Mouse (Mus musculus): ENCODE results near the gene Clasp2. TPM values are rescaled to one million over a fixed set of nuclear protein-coding genes. Genes with fewer than 3 reads are reported as not detected.

Clasp2 gene
- polyA plus RNA-seq, 1 experiment from 2014 or later: 25.4 TPM

GRCm38 (mm10) chr9:113726991-113727680 is 14.1 kb upstream of the Clasp2 start:
- 90% methylated on average over 18 of the region's 18 CpGs for WGBS
- H3K9ac ChIP-seq: no peak overlapping the region
- no peak for ATAC-seq (replicated peaks; ENCODE audit: low FRiP score)
- H3K27me3 ChIP-seq: no peaks in the 10 kb centered on the region
- no peaks in the 10 kb centered on the region for H3K4me1 ChIP-seq
- H3K9me3 ChIP-seq (replicated peaks): no peaks in the 10 kb centered on the region
- no peak overlapping the region for H3K27ac ChIP-seq
- H3K4me3 ChIP-seq (replicated peaks): no peak overlapping the region
- H3K4me2 ChIP-seq: no peak overlapping the region
- H3K36me3 ChIP-seq: no peaks in the 10 kb centered on the region

DNA sequence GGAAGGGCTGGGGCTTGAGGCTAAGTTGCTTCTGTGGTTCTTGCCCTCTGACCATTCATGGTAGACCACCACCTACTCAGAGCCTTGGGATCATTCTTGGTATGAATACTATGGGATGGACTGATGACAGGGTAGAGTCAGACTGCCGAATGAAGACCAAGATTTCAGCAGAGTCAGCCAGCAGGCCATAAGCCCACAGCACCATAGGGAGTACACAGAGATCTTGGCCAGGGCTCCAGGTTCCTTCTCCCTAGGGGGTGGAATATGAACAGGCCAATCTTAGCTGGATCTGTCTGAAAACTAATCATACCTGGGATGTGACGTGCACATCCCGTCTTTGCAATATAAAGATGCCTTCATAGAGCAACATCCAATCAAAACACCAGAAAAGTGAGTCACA is 9.7 kb upstream of the Clasp2 start:
- Histone ChIP-seq H3K4me3 (replicated peaks) (no peak overlapping the region), H3K9me3 (replicated peaks) (no peaks in the 10 kb centered on the region), H3K9ac (no peak overlapping the region), H3K27me3 (no peaks in the 10 kb centered on the region), H3K36me3 (no peaks in the 10 kb centered on the region), H3K4me2 (no peak overlapping the region), H3K27ac (no peak overlapping the region), H3K4me1 (no peaks in the 10 kb centered on the region)
- no peak for ATAC-seq (replicated peaks; ENCODE audit: low FRiP score)
- 82% methylated on average over 3 of the region's 3 CpGs for WGBS

DNA sequence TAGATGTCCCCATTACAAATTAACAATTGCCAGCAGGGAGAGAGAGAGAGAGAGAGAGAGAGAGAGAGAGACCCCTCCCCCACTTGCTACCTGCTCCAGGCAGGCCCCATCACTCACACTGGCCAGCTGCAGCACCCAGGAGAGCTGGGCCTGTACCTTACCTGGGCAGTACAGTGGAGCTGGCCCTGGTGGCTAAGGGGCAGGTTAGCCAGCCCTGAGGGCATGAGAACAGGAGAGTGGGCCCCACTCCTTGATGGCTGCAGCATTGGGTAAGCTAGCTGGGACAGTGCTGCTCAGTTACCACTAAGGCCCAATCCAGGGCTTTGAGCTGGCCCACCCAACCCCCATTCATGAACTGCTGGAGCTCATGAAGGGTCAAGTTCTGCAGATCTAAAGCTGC is 5.4 kb upstream of the Clasp2 start:
- H3K4me3 ChIP-seq (replicated peaks): no peak overlapping the region

GRCm38 (mm10) chr9:113738021-113738420 is 3.3 kb upstream of the Clasp2 start:
- Histone ChIP-seq H3K27ac (no peak overlapping the region), H3K27me3 (no peaks in the 10 kb centered on the region), H3K36me3 (no peaks in the 10 kb centered on the region), H3K4me3 (replicated peaks) (no peak overlapping the region), H3K4me2 (no peak overlapping the region), H3K4me1 (peaks cover 9% of the 10 kb centered on the region), H3K9me3 (replicated peaks) (no peaks in the 10 kb centered on the region), H3K9ac (no peak overlapping the region)
- ATAC-seq (replicated peaks; ENCODE audit: low FRiP score): no peak
- 73% methylated on average over 9 of the region's 9 CpGs for WGBS

More for the DNA sequence above, 5.4 kb upstream of the Clasp2 start:
- no peak for ATAC-seq (replicated peaks; ENCODE audit: low FRiP score)
- no peak overlapping the region for H3K9ac ChIP-seq
- H3K9me3 ChIP-seq (replicated peaks): no peaks in the 10 kb centered on the region
- H3K4me1 ChIP-seq: peaks cover 9% of the 10 kb centered on the region
- no peaks in the 10 kb centered on the region for H3K36me3 ChIP-seq
- no peak overlapping the region for H3K4me2 ChIP-seq
- H3K27ac ChIP-seq: no peak overlapping the region
- no peaks in the 10 kb centered on the region for H3K27me3 ChIP-seq

- Histone ChIP-seq H3K27me3 (no peaks in the 10 kb centered on the region), H3K4me2 (no peak overlapping the region), H3K36me3 (no peaks in the 10 kb centered on the region), H3K9me3 (replicated peaks) (no peaks in the 10 kb centered on the region), H3K27ac (no peak overlapping the region), H3K4me3 (replicated peaks) (no peak overlapping the region), H3K4me1 (peaks cover 15% of the 10 kb centered on the region), H3K9ac (no peak overlapping the region)
- no peak for ATAC-seq (replicated peaks; ENCODE audit: low FRiP score)
- WGBS: 68% methylated on average over 6 of the region's 6 CpGs
Observed at GRCm38 (mm10) chr9:113738941-113739340, 2.3 kb upstream of the Clasp2 start.

DNA sequence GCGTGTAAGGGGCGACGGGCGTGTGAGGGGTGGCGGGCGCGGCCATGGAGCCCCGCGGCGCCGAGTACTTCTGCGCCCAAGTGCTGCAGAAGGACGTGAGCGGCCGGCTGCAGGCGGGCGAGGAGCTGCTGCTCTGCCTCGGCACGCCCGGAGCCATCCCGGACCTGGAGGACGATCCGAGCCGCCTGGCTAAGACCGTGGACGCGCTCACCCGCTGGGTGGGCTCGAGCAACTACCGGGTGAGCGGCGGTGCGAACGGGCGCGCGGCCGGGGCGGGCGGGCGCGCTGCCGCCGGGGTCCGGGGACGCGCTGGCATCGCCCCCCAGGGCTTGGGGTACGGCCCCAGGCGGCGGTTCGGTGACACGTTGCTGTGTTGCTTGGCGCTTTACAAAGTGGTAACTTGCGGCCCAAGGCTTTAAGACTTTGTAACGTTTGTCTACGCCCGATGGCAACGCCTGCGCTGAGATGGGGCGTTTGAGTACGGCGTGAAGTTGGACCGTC is 414 bp downstream of the Clasp2 start:
- Histone ChIP-seq H3K27ac (peak overlapping the region; percentile 83), H3K4me3 (replicated peaks) (peak overlapping the region; percentile 79), H3K36me3 (no peaks in the 10 kb centered on the region), H3K9ac (peak overlapping the region; percentile 86), H3K27me3 (no peaks in the 10 kb centered on the region), H3K4me2 (peak overlapping the region; percentile 96), H3K9me3 (replicated peaks) (no peaks in the 10 kb centered on the region), H3K4me1 (peaks cover 15% of the 10 kb centered on the region)
- under 1% methylated on average over 64 of the region's 64 CpGs for WGBS
- peak; percentile 89 for ATAC-seq (replicated peaks; ENCODE audit: low FRiP score)

DNA sequence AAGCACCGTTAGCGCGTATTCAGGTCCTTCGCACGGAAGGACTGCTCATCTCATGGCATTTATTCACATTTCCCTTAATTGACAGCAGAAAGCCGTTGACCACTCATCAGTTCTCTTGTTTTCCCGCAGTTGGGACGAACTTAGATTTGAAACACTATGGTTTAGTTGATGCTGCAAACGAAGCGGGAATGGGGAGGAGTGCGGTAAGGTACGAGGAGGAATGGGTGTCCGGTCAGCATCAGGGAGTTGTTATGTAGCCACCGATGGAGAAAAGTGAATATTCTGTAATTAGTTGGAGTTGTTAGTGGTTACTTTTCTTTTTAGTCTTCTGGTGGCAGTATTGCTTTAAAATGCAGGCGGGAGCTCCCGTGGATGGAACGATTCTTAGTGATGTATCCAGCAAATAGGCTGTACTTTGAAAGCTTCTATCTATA is 1.1 kb downstream of the Clasp2 start:
- peaks cover 15% of the 10 kb centered on the region for H3K4me1 ChIP-seq
- WGBS: 3% methylated on average over 17 of the region's 17 CpGs
- peak overlapping the region; percentile 79 for H3K4me3 ChIP-seq (replicated peaks)
- no peak for ATAC-seq (replicated peaks; ENCODE audit: low FRiP score)
- H3K36me3 ChIP-seq: no peaks in the 10 kb centered on the region
- H3K4me2 ChIP-seq: peak overlapping the region; percentile 96
- H3K9ac ChIP-seq: peak overlapping the region; percentile 86
- H3K27ac ChIP-seq: peak overlapping the region; percentile 83; the same call in 1 of the 2 replicates
- no peaks in the 10 kb centered on the region for H3K9me3 ChIP-seq (replicated peaks)
- no peaks in the 10 kb centered on the region for H3K27me3 ChIP-seq

GRCm38 (mm10) chr9:113743291-113743690 is 2.0 kb downstream of the Clasp2 start:
- whole genome bisulfite sequencing: 62% methylated on average over 3 of the region's 3 CpGs
- Histone ChIP-seq H3K4me1 (peaks cover 15% of the 10 kb centered on the region), H3K27ac (no peak overlapping the region), H3K9ac (no peak overlapping the region), H3K4me2 (0 out of 2 replicates have a peak overlapping the region, but pooled peaks have one; percentile 96), H3K36me3 (no peaks in the 10 kb centered on the region), H3K4me3 (replicated peaks) (no peak overlapping the region), H3K27me3 (no peaks in the 10 kb centered on the region), H3K9me3 (replicated peaks) (no peaks in the 10 kb centered on the region)
- ATAC-seq (replicated peaks; ENCODE audit: low FRiP score): no peak

GRCm38 (mm10) chr9:113749356-113749755 is 8.1 kb downstream of the Clasp2 start:
- no peak overlapping the region for H3K9ac ChIP-seq
- H3K27me3 ChIP-seq: no peaks in the 10 kb centered on the region
- no peak overlapping the region for H3K4me3 ChIP-seq (replicated peaks)
- H3K4me1 ChIP-seq: no peaks in the 10 kb centered on the region
- no peak overlapping the region for H3K27ac ChIP-seq
- H3K9me3 ChIP-seq (replicated peaks): no peaks in the 10 kb centered on the region
- no peak overlapping the region for H3K4me2 ChIP-seq
- H3K36me3 ChIP-seq: peaks cover 6% of the 10 kb centered on the region; the same call in 1 of the 2 replicates
- ATAC-seq (replicated peaks; ENCODE audit: low FRiP score): no peak
- WGBS: 68% methylated on average over 7 of the region's 7 CpGs

DNA sequence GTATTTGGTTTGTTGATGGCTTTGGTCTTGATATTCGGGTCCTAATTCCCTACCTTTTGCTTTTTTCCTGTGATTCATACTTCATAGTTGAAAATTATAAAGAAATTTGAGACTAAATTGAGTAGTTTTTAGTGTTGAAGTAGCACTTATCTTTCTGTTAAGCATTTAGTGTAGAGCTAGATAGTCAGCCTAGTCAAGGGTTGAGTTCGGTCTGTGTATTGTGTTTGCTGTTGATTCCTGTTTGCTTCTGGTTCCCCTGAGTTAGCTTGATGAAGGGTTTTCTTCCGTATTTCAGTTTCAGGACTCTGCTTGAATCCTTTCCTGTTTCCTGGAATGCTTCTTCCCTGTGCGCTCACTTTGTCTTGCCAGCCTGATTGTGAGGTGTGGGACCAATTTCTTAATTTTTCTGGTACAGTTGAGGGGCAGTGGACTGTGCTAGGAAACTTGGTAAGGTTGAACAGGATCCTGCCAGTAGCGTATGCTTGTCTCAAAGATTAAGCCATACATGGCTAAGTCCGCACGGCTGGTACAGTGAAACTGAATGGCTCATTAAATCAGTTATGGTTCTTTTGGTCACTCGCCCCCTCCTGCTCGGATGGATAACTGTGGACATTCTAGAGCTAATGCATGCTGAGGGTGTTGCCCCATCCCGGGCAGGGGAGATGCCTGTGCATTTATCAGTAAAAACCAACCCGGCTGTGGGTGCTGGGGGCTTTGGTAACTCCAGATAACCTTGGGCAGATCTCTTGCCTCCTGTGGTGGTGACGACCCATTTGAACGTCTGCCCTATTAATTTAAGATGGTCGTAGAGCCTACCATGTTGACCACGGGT is 14.8 kb downstream of the Clasp2 start:
- Histone ChIP-seq H3K4me3 (replicated peaks) (no peak overlapping the region), H3K9ac (no peak overlapping the region), H3K27ac (peak overlapping the region; percentile 7; the same call in 1 of the 2 replicates), H3K27me3 (no peaks in the 10 kb centered on the region), H3K9me3 (replicated peaks) (no peaks in the 10 kb centered on the region), H3K4me1 (peaks cover 14% of the 10 kb centered on the region; the same call in 1 of the 2 replicates), H3K4me2 (0 out of 2 replicates have a peak overlapping the region, but pooled peaks have one; percentile 15), H3K36me3 (peaks cover 19% of the 10 kb centered on the region)
- peak; percentile 77 for ATAC-seq (replicated peaks; ENCODE audit: low FRiP score)
- 66% methylated on average over 15 of the region's 15 CpGs for WGBS

DNA sequence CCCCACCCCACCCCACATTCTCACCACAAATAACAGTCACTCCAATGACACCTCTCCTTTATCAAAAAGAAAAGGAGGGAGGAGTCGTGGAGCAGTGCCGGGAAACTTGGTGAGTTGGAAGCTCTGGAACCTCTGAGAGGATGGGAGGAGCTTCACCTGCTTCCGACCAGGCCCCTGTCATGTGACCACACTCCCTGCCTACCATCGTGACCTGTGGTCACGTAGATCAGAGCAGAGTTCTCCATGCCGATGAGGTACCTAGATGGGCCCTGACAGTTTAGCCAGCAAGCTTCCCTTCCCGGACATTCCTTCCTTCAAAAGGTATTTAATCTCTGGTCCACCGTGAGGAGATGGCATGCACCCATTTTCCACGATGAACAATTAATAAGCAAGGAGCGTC is 17.2 kb downstream of the Clasp2 start:
- no peak for ATAC-seq (replicated peaks; ENCODE audit: low FRiP score)
- Histone ChIP-seq H3K4me2 (no peak overlapping the region), H3K27ac (no peak overlapping the region), H3K9ac (no peak overlapping the region), H3K27me3 (no peaks in the 10 kb centered on the region), H3K4me1 (peaks cover 14% of the 10 kb centered on the region; the same call in 1 of the 2 replicates), H3K9me3 (replicated peaks) (no peaks in the 10 kb centered on the region), H3K36me3 (peaks cover 23% of the 10 kb centered on the region), H3K4me3 (replicated peaks) (no peak overlapping the region)
- WGBS: 95% methylated on average over 10 of the region's 10 CpGs

DNA sequence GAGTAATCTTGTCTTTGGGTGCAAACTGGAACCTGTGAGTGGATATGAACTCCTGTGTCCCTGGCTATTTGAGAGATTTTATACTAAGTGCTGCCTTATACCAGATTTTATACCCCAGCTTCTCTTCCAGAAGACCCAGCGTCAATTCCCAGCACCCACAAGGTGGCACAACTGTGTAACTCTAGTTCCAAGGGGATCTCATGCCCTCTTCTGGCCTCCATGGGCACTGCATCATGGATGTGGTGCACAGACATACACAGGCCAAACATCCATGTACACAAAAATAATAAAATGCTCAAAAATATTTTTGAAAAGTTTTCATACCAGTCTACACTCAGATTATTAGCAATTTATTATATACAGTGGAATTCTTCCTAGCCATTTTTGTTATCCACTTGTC is 18.4 kb downstream of the Clasp2 start:
- Histone ChIP-seq H3K4me3 (replicated peaks) (no peak overlapping the region), H3K27ac (no peak overlapping the region), H3K27me3 (no peaks in the 10 kb centered on the region), H3K9ac (no peak overlapping the region), H3K4me1 (peaks cover 14% of the 10 kb centered on the region; the same call in 1 of the 2 replicates), H3K9me3 (replicated peaks) (no peaks in the 10 kb centered on the region), H3K36me3 (peaks cover 27% of the 10 kb centered on the region), H3K4me2 (no peak overlapping the region)
- ATAC-seq (replicated peaks; ENCODE audit: low FRiP score): no peak
- 95% methylated on average over 1 of the region's 1 CpGs for WGBS
